Mouse (Mus musculus) skeletal muscle tissue, adult 2 months (tissue): ENCODE data around the gene H2-D1.
"Not testable (repeated sequence)": the region's sequence is repeated elsewhere in the genome, so short reads cannot be mapped to it uniquely, and the experiment has no call there.

Source experiments
- DNase-seq: peaks from one replicate; pipeline ENCODE4 v3.0.0-alpha.2; 2012; ENCODE audit warnings: low read depth, low spot score

The H2-D1 gene

GRCm38 (mm10) chr17:35303756-35304350 is 41.3 kb downstream of the H2-D1 start:
- DNase-seq = no peak

GRCm38 (mm10) chr17:35304478-35304877 is 41.9 kb downstream of the H2-D1 start:
- DNase-seq = no peak

- not testable (repeated sequence) for DNase-seq
These were observed 42.4 kb downstream of the H2-D1 start for GRCm38 (mm10) chr17:35304921-35305320.
